Comparison of ENCODE assay signal across 10 mouse cellular contexts in the genomic region with DNA sequence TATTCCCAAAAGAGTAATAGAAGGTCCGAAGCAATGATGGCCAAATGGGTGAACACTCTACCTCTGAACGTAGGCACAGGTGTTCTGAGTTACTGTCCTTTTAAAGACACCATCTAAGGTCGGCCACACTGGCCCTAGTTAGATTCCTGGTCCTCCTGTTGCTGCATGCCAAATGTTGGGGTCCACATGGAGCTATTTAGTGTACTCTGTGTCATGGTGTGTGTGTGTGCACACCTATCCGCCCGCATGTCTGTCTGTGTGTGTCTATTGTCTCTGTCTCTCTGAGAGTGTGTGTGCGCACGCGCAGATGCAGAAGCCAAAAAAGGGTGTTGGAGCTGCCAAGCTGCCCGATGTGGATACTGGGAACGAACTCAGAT. TPM values are rescaled to one million over a fixed set of nuclear protein-coding genes. Genes with fewer than 3 reads are reported as not detected.
A peak's percentile ranks its signal among the peaks of the same experiment; 100 is the strongest.
DNase-seq lines count a peak whose midpoint lies in the region; ATAC-seq and TF ChIP-seq lines count a peak whose summit lies in the region.
"Had no signal": no experiment of that assay in that cellular context is flagged by ENCODE, and none has a peak within 500 bp of the region (broad histone marks: within the 10 kb centered on the region; RNA-seq: fewer than 3 reads in every experiment).

No protein-coding gene starts in this region.

- H3K4me3 ChIP-seq in gastrocnemius, adult 2 months = no peak overlapping the region
- H3K4me3 ChIP-seq in neural tube, embryonic 13.5 days = no peak overlapping the region
- H3K4me3 ChIP-seq in hindbrain, postnatal 0 days (ENCODE audit: low read length) = no peak overlapping the region
- no peak overlapping the region for H3K4me3 ChIP-seq in olfactory bulb, adult 2 months (ENCODE audit: insufficient read depth, low read depth, low read length)
- H3K4me3 ChIP-seq: myocyte had no signal

- peak; percentile 5 for DNase-seq in gastrocnemius, adult 2 months
- no peak for DNase-seq in gastrocnemius, postnatal 10 days
- DNase-seq in neural tube, embryonic 10.5 days (ENCODE audit: extremely low spot score, low spot score) = no peak
- DNase-seq in hindbrain, postnatal 0 days (ENCODE audit: low spot score) = no peak
- no peak for DNase-seq in spleen, postnatal 36 days (ENCODE audit: low spot score in 2 of 2)
- DNase-seq: lung, postnatal 36 days had no signal

- peaks cover 19% of the 10 kb centered on the region; the same call in 1 of the 2 replicates for H3K36me3 ChIP-seq in neural tube, embryonic 13.5 days
- no peaks in the 10 kb centered on the region for H3K36me3 ChIP-seq in hindbrain, postnatal 0 days (ENCODE audit: insufficient read depth, low read length)

- no peaks in the 10 kb centered on the region for H3K27me3 ChIP-seq in neural tube, embryonic 13.5 days
- H3K27me3 ChIP-seq in hindbrain, postnatal 0 days (ENCODE audit: insufficient read depth, low read length) = no peaks in the 10 kb centered on the region

- no peaks in the 10 kb centered on the region for H3K9me3 ChIP-seq in neural tube, embryonic 13.5 days
- H3K9me3 ChIP-seq in hindbrain, postnatal 0 days (ENCODE audit: low read length) = no peaks in the 10 kb centered on the region

- WGBS in neural tube, embryonic 13.5 days = 75% methylated on average over 10 of the region's 10 CpGs
- WGBS in hindbrain, postnatal 0 days = 58% methylated on average over 10 of the region's 10 CpGs
- 34% methylated on average over 10 of the region's 10 CpGs for WGBS in olfactory bulb, adult 2 months

- peaks cover 44% of the 10 kb centered on the region for H3K4me1 ChIP-seq in neural tube, embryonic 13.5 days (replicated peaks)
- H3K4me1 ChIP-seq in hindbrain, postnatal 0 days (ENCODE audit: insufficient read depth, low read length) = peaks cover 34% of the 10 kb centered on the region
- H3K4me1 ChIP-seq in olfactory bulb, adult 2 months (ENCODE audit: control insufficient read depth, insufficient read depth, low read length) = peaks cover 66% of the 10 kb centered on the region

- H3K4me2 ChIP-seq in neural tube, embryonic 13.5 days = peak overlapping the region; percentile 40; the same call in 1 of the 2 replicates
- 0 out of 2 replicates have a peak overlapping the region, but pooled peaks have one; percentile 41 for H3K4me2 ChIP-seq in hindbrain, postnatal 0 days (ENCODE audit: low read depth, low read length)

- no peak for ATAC-seq in neural tube, embryonic 13.5 days (ENCODE audit: low read depth)
- no peak for ATAC-seq in hindbrain, postnatal 0 days
- no peak for ATAC-seq in monocyte, adult 5-6 weeks (replicated peaks; ENCODE audit: insufficient number of reproducible peaks, low FRiP score, low TSS enrichment, poor library complexity, severe bottlenecking)

- peak overlapping the region; percentile 84 for H3K27ac ChIP-seq in gastrocnemius, adult 2 months
- H3K27ac ChIP-seq in neural tube, embryonic 13.5 days (replicated peaks) = peak overlapping the region; percentile 59
- H3K27ac ChIP-seq in hindbrain, postnatal 0 days = peak overlapping the region; percentile 78
- H3K27ac ChIP-seq in olfactory bulb, adult 2 months (ENCODE audit: insufficient read depth, low read depth, low read length) = peak overlapping the region; percentile 89

- TF ChIP-seq POLR2A in olfactory bulb, adult 2 months (IDR thresholded peaks at IDR 0.05; ENCODE audit: insufficient read depth, low read depth, low read length) = no peak

- no peak overlapping the region for H3K9ac ChIP-seq in neural tube, embryonic 13.5 days
- no peak overlapping the region for H3K9ac ChIP-seq in hindbrain, postnatal 0 days (replicated peaks; ENCODE audit: low read length)

- TF ChIP-seq CTCF in gastrocnemius, adult 2 months (IDR thresholded peaks at IDR 0.05) = no peak
- no peak for TF ChIP-seq CTCF in hindbrain, postnatal 0 days (IDR thresholded peaks at IDR 0.05; ENCODE audit: low read depth)
- TF ChIP-seq CTCF in olfactory bulb, adult 2 months (IDR thresholded peaks at IDR 0.05; ENCODE audit: insufficient read depth, low read depth, low read length) = no peak

- intact Hi-C loops in gastrocnemius, adult 2 months (cut with DNase I) = no loop called here

RNA-seq across cellular contexts. Expression of a gene that starts 17.9 kb away (rescaled TPM):
- 10 to 100 TPM; 10.5 to 14.0 TPM for total RNA-seq in gastrocnemius, adult 2 months (2021)
- total RNA-seq in gastrocnemius, postnatal 10 days (2021) = 10 to 100 TPM; 34.9 to 36.6 TPM
- 6.9 and 7.0 TPM in 2 replicates for polyA plus RNA-seq in neural tube, embryonic 13.5 days (2015; fragmentation: Nextera tagmentation; extraction: Ambion mirVana)
- total RNA-seq in hindbrain, postnatal 0 days (2014; rRNA removed) = 42.8 and 56.9 TPM in 2 replicates
- 9.5 and 10.6 TPM in 2 replicates for polyA plus RNA-seq in hindbrain, postnatal 0 days (2015; fragmentation: Nextera tagmentation; extraction: Ambion mirVana)
- polyA plus RNA-seq in olfactory bulb, adult 2 months (2012; ENCODE audit: insufficient read depth, insufficient read length, low replicate concordance, missing spikeins) = not detected in 2 replicates
- total RNA-seq in monocyte, adult 5-6 weeks (2017) = 0.97 TPM in 1 of 3 replicates, not detected in the others
